Mouse (Mus musculus) heart, postnatal 0 days (tissue): Measurements from ENCODE around the gene Sept14.

ENCODE experiments used
- CTCF ChIP-seq: IDR thresholded peaks from 2 replicates; pipeline ENCODE4 v1.5.1; 2016; ENCODE audit warnings: antibody characterized with exemption, control low read depth, low read depth
- EP300 ChIP-seq: IDR thresholded peaks from 2 replicates; pipeline ENCODE4 v1.6.1; 2016; ENCODE audit warnings: antibody characterized with exemption, low read depth

GRCm38 (mm10) chr5:129708412-129708811 is at the start of gene Sept14:
- TF ChIP-seq CTCF (no peak), EP300 (no peak)
